Mouse (Mus musculus) liver, adult 2 months (tissue): Measurements from ENCODE around the gene Creb3l1.

Experiments used
- CTCF ChIP-seq: fragments of 200-500 bp; IDR thresholded peaks from 2 replicates; pipeline ENCODE4 v1.5.1; 2011; ENCODE audit warnings: low read depth, low read length, control low read depth
- POLR2A ChIP-seq: fragments of 200-500 bp; IDR thresholded peaks from 2 replicates; pipeline ENCODE4 v1.6.1; 2011; ENCODE audit warnings: low read length, control low read depth; ENCODE audit not compliant: insufficient read depth; ENCODE audit errors: extremely low read depth

DNA sequence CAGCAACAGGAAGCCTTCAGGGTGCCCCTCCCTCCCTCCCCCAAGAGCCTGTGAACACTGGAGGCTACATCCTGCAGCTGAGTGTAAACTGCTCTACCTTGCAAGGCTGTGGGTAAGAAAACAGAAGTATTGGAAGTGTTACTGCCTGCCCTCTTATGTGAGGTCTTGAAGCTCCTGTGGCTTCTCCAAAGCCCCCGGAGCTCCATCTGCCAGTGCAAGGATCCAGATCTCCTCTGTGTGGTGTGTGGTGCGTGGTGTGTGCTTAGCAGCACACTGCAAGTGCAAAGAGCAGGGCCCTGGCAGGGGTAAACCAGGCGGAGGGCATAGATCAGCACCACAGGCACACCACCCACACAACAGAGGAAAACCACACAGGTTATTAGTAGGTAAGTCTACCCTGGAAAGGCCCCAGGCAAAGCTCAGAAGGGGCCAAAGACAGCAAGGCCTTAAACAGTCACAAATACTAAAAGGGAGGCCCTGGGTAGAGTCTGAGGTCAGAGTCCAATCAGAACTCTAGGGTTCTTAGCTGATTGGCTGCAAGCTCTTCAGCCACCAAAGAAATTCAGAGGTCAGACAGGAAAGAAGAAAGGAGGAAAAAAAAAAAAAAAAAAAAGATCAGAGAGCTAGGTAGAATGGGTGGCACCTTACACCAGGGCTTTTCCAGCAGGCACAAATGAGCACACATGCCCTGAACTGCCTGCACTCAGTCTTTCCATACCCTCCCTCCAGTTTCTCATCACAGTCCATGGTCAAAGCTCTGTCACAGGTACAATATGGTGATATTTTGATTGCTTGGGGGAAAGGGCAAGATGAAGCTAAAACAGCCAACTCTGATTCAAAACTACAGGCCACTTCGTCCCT, 62.2 kb downstream of the Creb3l1 start:
- TF ChIP-seq CTCF (no peak), POLR2A (0 out of 2 replicates have a peak, but pooled peaks have one; percentile 7)
